Mouse (Mus musculus) natural killer cell, adult 2 months (primary cell): Measurements from ENCODE around the gene Kcnj6.
A peak's percentile ranks its signal among the peaks of the same experiment; 100 is the strongest.
"Not testable (repeated sequence)": the region's sequence is repeated elsewhere in the genome, so short reads cannot be mapped to it uniquely, and the experiment has no call there.

Experiments
- DNase-seq, 2 experiments: peaks; one replicate each; pipeline ENCODE4 v3.0.0; 2022; ENCODE audit warnings: low spot score in 2 of 2

Gene Kcnj6

GRCm38 (mm10) chr16:94850393-94850792, 147.1 kb downstream of the Kcnj6 start:
- DNase-seq, result no peak

DNA sequence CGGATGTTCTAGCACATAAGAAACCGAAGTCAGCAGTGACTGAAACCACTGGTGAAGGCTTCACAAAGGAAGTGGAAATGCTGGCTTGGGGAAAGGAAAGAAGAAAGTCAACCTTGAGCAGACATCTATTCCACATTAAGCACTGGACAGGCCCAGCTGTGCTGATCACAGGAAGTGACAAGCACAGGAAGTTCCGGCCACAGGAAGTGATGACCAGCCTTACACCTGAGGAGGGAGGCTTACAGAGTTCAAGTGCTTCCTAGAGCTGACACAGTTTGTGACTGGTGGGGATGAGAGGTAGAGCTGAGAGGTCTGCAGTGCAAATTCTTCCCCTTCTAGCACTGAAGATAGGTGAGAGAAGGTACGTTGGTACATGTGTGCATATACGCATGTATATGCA, 151.5 kb downstream of the Kcnj6 start:
- peak; percentile 5 to 28 for DNase-seq

- no peak for DNase-seq
Observed at GRCm38 (mm10) chr16:94844769-94845168, 152.7 kb downstream of the Kcnj6 start.

DNA sequence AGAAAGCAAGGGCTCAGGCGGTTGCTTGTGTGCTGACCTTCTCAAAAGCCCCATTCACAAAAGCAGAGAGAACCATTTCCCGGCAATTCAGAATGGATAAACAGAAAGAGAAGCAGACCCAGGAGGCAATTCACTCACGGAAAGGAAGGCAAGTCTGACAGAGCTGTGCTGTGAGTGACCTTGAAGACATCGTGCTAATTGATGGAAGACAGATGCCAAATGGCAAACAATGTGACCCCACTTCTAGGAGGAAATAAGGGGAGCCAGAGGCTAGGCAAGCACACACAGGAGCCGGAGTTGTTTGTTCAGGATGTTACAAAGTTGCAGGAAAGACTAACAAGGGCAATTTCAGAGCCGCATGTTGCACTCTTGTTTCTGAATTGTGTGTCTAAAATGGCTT, 158.1 kb downstream of the Kcnj6 start:
- no peak for DNase-seq

GRCm38 (mm10) chr16:94837881-94838280, 159.6 kb downstream of the Kcnj6 start:
- DNase-seq, result no peak

- DNase-seq, result no peak
Observed at GRCm38 (mm10) chr16:94834502-94834901, 163.0 kb downstream of the Kcnj6 start.

GRCm38 (mm10) chr16:94828166-94828565, 169.3 kb downstream of the Kcnj6 start:
- DNase-seq, result no peak

DNA sequence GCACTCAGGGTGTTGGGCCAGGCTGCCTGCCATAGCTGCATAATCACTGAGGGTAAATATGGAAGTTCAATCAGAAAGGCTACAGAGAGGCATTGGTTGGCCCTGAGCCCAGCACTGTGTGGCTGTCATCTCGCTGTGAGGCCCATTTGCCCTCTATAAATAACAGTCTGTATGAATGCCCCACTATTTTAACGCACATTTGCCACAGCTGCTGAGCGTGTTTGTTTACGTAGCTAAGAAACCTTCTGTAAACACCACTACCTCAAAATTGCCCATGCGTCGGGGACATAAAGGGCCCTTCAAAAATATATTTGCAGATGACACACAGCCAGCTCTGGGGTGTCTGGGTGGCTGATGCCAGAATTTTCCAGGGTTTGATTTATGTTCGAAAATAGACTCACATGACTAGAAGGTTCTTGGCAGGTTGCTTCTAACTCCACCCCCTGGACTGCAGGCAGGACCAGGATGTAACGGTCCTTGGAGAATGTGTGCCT, 170.4 kb downstream of the Kcnj6 start:
- no peak for DNase-seq

DNA sequence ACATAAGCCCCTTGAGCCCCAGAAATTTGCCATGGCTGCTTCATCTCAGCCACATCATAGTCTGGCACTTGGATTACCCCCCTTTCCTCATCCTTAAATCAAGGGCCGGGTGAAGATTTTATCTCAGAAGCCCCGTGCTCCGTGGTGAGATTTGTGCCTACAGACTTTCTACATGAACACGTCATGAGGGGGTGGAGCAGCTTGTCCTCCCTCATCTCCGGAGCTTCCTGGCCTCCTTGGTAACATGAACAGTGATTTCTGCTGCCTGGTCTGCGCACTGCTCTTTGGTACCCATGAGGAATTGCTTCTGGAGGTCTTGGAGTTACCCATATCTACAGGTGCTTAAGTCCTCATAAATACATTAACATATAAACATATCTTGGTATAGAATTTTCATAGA, 172.2 kb downstream of the Kcnj6 start:
- no peak for DNase-seq

DNA sequence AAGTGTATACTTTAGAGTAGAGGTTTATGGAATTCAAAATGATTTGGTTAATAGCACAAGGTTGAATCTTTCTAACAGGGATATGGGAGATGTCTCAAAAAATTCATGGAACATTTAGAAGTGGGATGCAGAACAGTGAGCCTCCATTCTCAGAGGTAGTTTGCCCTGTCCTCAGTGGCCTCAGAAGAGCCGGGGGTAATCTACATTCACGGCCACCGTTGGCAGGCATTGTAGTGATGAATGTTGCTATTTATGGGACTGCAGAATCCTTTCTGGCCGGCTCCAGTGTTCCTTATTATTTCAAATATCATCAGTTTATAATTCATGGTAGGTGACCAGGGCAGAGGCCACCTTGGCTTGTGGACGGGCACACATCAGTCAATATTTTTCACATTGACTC, 174.9 kb downstream of the Kcnj6 start:
- no peak for DNase-seq

GRCm38 (mm10) chr16:94821610-94822009, 175.9 kb downstream of the Kcnj6 start:
- DNase-seq, result no peak

GRCm38 (mm10) chr16:94816391-94816790, 181.1 kb downstream of the Kcnj6 start:
- peak; percentile 21 to 27 for DNase-seq

GRCm38 (mm10) chr16:94815891-94816290, 181.6 kb downstream of the Kcnj6 start:
- peak; percentile 9 to 11 for DNase-seq

DNA sequence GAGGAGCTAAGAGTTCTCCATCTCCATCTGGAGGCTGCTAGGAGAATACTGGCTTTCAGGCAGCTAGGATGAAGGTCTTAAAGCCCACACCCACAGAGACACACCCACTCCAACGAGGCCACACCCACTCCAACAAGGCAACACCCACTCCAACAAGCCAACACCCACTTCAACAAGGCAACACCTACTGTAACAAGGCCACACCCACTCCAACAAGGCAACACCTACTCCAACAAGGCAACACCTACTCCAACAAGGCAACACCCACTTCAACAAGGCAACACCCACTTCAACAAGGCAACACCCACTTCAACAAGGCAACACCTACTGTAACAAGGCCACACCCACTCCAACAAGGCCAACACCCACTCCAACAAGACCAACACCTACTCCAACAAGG, 188.2 kb downstream of the Kcnj6 start:
- not testable (repeated sequence) for DNase-seq

GRCm38 (mm10) chr16:94798241-94798640, 199.3 kb downstream of the Kcnj6 start:
- DNase-seq, result no peak

DNA sequence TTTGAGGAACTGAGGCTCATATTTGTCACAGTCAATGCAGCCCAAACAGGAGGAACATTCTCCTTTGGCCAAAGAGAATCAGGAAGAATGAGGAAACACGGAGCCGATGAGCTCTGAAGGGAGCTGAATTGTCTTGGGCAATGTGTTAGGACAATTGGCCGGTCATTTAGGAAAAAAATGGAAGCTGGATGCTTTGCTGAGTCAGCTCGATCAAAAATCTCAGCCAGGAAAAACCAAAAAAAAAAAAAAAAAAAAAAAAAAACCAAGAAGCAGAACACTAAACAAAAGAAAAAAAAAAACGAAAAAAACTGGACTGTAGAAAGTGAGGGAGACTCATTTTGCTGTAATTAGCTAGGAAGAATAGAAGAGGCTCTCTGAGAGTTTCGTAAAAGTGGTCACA, 200.1 kb downstream of the Kcnj6 start:
- DNase-seq, result no peak

DNA sequence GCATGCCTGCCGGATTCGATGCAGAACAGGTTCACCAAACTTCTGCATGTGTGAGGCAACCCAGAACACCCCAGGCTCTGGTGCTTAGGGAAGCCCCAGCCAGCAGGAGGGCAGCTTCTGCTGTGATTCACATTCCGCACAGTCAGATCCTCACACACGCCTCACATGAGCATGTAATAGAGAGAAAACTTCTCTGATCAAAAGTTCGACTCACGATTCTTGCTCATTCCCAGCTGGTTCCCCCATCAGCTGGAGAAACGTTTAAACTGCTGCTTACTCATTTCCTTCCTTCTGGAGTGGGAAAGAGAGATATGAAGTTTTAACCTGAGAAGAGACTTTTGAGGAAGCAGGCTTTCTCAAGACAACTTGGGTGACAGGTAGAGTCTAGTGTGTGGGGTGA, 204.5 kb downstream of the Kcnj6 start:
- no peak for DNase-seq

DNA sequence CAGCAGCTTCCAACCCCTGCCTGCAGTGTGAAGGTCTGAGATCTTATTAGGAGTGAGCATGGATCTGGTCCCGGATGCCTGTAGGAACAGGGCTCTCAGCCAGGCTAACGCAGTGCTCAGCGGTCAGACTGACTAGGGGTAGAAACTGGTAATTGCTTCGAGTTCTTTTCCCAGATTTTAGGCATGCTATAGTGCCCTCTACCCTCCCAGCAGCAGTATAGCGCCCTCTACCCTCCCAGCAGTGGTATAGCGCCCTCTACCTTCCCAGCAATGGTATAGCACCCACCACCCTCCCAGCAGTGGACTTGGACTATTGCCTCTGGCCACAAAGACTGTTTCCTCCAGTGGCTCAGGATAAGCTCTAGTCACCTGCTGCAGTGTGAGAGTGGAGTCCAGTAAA, 207.5 kb downstream of the Kcnj6 start:
- peak; percentile 2 to 4 for DNase-seq

- DNase-seq, result no peak
Observed at GRCm38 (mm10) chr16:94788716-94789115, 208.8 kb downstream of the Kcnj6 start.

DNA sequence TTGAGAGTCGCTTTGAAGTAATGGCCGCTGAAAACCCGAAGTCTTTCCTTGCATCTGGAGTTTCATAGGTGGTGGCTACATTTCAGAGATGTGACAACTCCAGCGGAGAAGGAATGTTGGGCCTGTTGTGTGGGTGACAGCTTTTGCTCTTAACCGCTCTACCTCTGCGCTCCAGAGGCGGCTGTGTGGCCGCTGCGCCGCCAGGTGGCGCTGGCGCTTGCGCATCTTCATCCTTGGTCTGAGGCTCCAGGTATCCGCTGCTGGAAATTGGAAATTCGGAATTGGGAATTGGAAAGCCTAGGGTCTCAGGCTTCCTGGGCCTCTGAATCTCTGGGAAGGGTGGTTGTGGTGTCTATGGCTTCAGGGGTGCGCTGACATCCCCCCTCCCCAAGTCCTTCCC, 209.3 kb downstream of the Kcnj6 start:
- peak in 1 of 2 experiments; percentile 6 for DNase-seq

- DNase-seq, result no peak
Observed at GRCm38 (mm10) chr16:94785873-94786272, 211.6 kb downstream of the Kcnj6 start.

DNA sequence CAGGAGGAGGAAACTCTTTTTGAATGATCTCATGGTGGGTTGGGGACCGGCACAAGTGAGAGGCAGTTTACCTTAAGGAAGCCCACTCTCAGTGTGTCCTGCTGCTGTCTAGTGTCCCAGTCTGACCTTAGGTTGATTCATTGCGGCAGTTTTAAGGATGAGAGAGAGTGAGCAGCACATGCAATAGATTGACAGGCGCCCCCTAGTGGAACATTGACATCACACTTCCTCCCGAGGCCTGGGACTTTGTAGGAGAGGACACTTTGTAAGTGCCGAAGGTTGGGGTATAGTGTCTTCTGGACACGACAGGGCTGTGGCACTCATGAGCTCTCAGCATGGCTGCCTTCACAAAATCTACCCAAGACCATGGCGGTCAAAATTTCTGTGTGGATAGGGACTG, 213.8 kb downstream of the Kcnj6 start:
- peak in 1 of 2 experiments; percentile 3 for DNase-seq

- no peak for DNase-seq
Observed at GRCm38 (mm10) chr16:94782110-94782946, 215.2 kb downstream of the Kcnj6 start.

GRCm38 (mm10) chr16:94773928-94774327, 223.6 kb downstream of the Kcnj6 start:
- DNase-seq, result no peak
